Mouse (Mus musculus): ENCODE measurements around the gene 9930111J21Rik1. TPM values are rescaled to one million over a fixed set of nuclear protein-coding genes. Genes with fewer than 3 reads are reported as not detected.
"Not testable (repeated sequence)": the region's sequence is repeated elsewhere in the genome, so short reads cannot be mapped to it uniquely, and the experiment has no call there.

The 9930111J21Rik1 gene
- 0.94 and 1.3 TPM in 2 replicates for polyA plus RNA-seq (2012; rRNA removed)

- WGBS = no CpG with 5 or more reads among the region's 3 CpGs
- not testable (repeated sequence) for H3K4me1 ChIP-seq (ENCODE audit: control insufficient read depth, insufficient read depth, insufficient read length, low read length)
Observed at GRCm38 (mm10) chr11:48979251-48979650, at the start of gene 9930111J21Rik1. 9930111J21Rik1 (minus strand) TSS chr11:48979398.

GRCm38 (mm10) chr11:49012074-49012473, 32.9 kb upstream of the 9930111J21Rik1 start:
- not testable (repeated sequence) for H3K27ac ChIP-seq (ENCODE audit: insufficient read depth, low read depth, low read length); H3K27me3 ChIP-seq (ENCODE audit: control insufficient read depth, insufficient read depth, low read length); H3K4me1 ChIP-seq (ENCODE audit: control insufficient read depth, insufficient read depth, insufficient read length, low read length); H3K4me3 ChIP-seq (ENCODE audit: low read depth, low read length); H3K36me3 ChIP-seq (ENCODE audit: control insufficient read depth, insufficient read depth, low read length)

More at GRCm38 (mm10) chr11:48979251-48979650, at the start of gene 9930111J21Rik1:
- H3K27ac ChIP-seq (ENCODE audit: insufficient read depth, low read depth, low read length); H3K27me3 ChIP-seq (ENCODE audit: control insufficient read depth, insufficient read depth, low read length); H3K4me3 ChIP-seq (ENCODE audit: low read depth, low read length); H3K36me3 ChIP-seq (ENCODE audit: control insufficient read depth, insufficient read depth, low read length): not testable (repeated sequence)

- WGBS = 8% methylated on average over 1 of the region's 1 CpGs
- not testable (repeated sequence) for H3K36me3 ChIP-seq (ENCODE audit: control insufficient read depth, insufficient read depth, low read length); H3K4me3 ChIP-seq (ENCODE audit: low read depth, low read length); H3K4me1 ChIP-seq (ENCODE audit: control insufficient read depth, insufficient read depth, insufficient read length, low read length); H3K27ac ChIP-seq (ENCODE audit: insufficient read depth, low read depth, low read length); H3K27me3 ChIP-seq (ENCODE audit: control insufficient read depth, insufficient read depth, low read length)
Observed at GRCm38 (mm10) chr11:49006785-49007184, 27.6 kb upstream of the 9930111J21Rik1 start.

GRCm38 (mm10) chr11:49006317-49006716, 27.1 kb upstream of the 9930111J21Rik1 start:
- not testable (repeated sequence) for H3K4me3 ChIP-seq (ENCODE audit: low read depth, low read length); H3K27me3 ChIP-seq (ENCODE audit: control insufficient read depth, insufficient read depth, low read length); H3K4me1 ChIP-seq (ENCODE audit: control insufficient read depth, insufficient read depth, insufficient read length, low read length); H3K27ac ChIP-seq (ENCODE audit: insufficient read depth, low read depth, low read length); H3K36me3 ChIP-seq (ENCODE audit: control insufficient read depth, insufficient read depth, low read length)
- 38% methylated on average over 2 of the region's 2 CpGs for WGBS

- not testable (repeated sequence) for H3K4me3 ChIP-seq (ENCODE audit: low read depth, low read length); H3K27ac ChIP-seq (ENCODE audit: insufficient read depth, low read depth, low read length); H3K4me1 ChIP-seq (ENCODE audit: control insufficient read depth, insufficient read depth, insufficient read length, low read length); H3K27me3 ChIP-seq (ENCODE audit: control insufficient read depth, insufficient read depth, low read length); H3K36me3 ChIP-seq (ENCODE audit: control insufficient read depth, insufficient read depth, low read length)
- 57% methylated on average over 1 of the region's 1 CpGs for WGBS
Observed at GRCm38 (mm10) chr11:49000411-49000810, 21.2 kb upstream of the 9930111J21Rik1 start.

- not testable (repeated sequence) for H3K27me3 ChIP-seq (ENCODE audit: control insufficient read depth, insufficient read depth, low read length); H3K4me1 ChIP-seq (ENCODE audit: control insufficient read depth, insufficient read depth, insufficient read length, low read length); H3K36me3 ChIP-seq (ENCODE audit: control insufficient read depth, insufficient read depth, low read length); H3K4me3 ChIP-seq (ENCODE audit: low read depth, low read length)
- 8% methylated on average over 2 of the region's 2 CpGs for WGBS
- peak within 1 kb of the TSS; percentile 20 for H3K27ac ChIP-seq (ENCODE audit: insufficient read depth, low read depth, low read length)
Observed at GRCm38 (mm10) chr11:48994018-48994417, 14.8 kb upstream of the 9930111J21Rik1 start, which contains the start of gene Tgtp1. Tgtp1 (minus strand) TSS chr11:48994172.

- H3K4me3 ChIP-seq (ENCODE audit: low read depth, low read length); H3K27ac ChIP-seq (ENCODE audit: insufficient read depth, low read depth, low read length); H3K36me3 ChIP-seq (ENCODE audit: control insufficient read depth, insufficient read depth, low read length); H3K27me3 ChIP-seq (ENCODE audit: control insufficient read depth, insufficient read depth, low read length); H3K4me1 ChIP-seq (ENCODE audit: control insufficient read depth, insufficient read depth, insufficient read length, low read length): not testable (repeated sequence)
- 75% methylated on average over 10 of the region's 10 CpGs for WGBS
Observed at GRCm38 (mm10) chr11:48993296-48993695, 14.1 kb upstream of the 9930111J21Rik1 start.

GRCm38 (mm10) chr11:48991740-48992520, 12.7 kb upstream of the 9930111J21Rik1 start, which contains the start of gene Gm12185:
Gm12185 (minus strand) TSS chr11:48992226.
- not testable (repeated sequence) for H3K36me3 ChIP-seq (ENCODE audit: control insufficient read depth, insufficient read depth, low read length); H3K4me3 ChIP-seq (ENCODE audit: low read depth, low read length); H3K27ac ChIP-seq (ENCODE audit: insufficient read depth, low read depth, low read length); H3K27me3 ChIP-seq (ENCODE audit: control insufficient read depth, insufficient read depth, low read length); H3K4me1 ChIP-seq (ENCODE audit: control insufficient read depth, insufficient read depth, insufficient read length, low read length)
- WGBS = 42% methylated on average over 4 of the region's 4 CpGs

GRCm38 (mm10) chr11:48989981-48990380, 10.8 kb upstream of the 9930111J21Rik1 start:
- H3K4me3 ChIP-seq (ENCODE audit: low read depth, low read length); H3K27me3 ChIP-seq (ENCODE audit: control insufficient read depth, insufficient read depth, low read length); H3K4me1 ChIP-seq (ENCODE audit: control insufficient read depth, insufficient read depth, insufficient read length, low read length); H3K36me3 ChIP-seq (ENCODE audit: control insufficient read depth, insufficient read depth, low read length); H3K27ac ChIP-seq (ENCODE audit: insufficient read depth, low read depth, low read length): not testable (repeated sequence)
- 77% methylated on average over 2 of the region's 2 CpGs for WGBS

- not testable (repeated sequence) for H3K4me3 ChIP-seq (ENCODE audit: low read depth, low read length); H3K27ac ChIP-seq (ENCODE audit: insufficient read depth, low read depth, low read length); H3K27me3 ChIP-seq (ENCODE audit: control insufficient read depth, insufficient read depth, low read length); H3K4me1 ChIP-seq (ENCODE audit: control insufficient read depth, insufficient read depth, insufficient read length, low read length); H3K36me3 ChIP-seq (ENCODE audit: control insufficient read depth, insufficient read depth, low read length)
- WGBS = 72% methylated on average over 2 of the region's 3 CpGs
Observed at GRCm38 (mm10) chr11:48988219-48988618, 9.0 kb upstream of the 9930111J21Rik1 start.

GRCm38 (mm10) chr11:48982848-48983247, 3.6 kb upstream of the 9930111J21Rik1 start:
- WGBS = no CpG with 5 or more reads among the region's 3 CpGs
- not testable (repeated sequence) for H3K4me3 ChIP-seq (ENCODE audit: low read depth, low read length)

GRCm38 (mm10) chr11:48980052-48980451, 854 bp upstream of the 9930111J21Rik1 start:
- WGBS = no CpG with 5 or more reads among the region's 5 CpGs
- not testable (repeated sequence) for H3K4me1 ChIP-seq (ENCODE audit: control insufficient read depth, insufficient read depth, insufficient read length, low read length); H3K27me3 ChIP-seq (ENCODE audit: control insufficient read depth, insufficient read depth, low read length); H3K27ac ChIP-seq (ENCODE audit: insufficient read depth, low read depth, low read length); H3K36me3 ChIP-seq (ENCODE audit: control insufficient read depth, insufficient read depth, low read length); H3K4me3 ChIP-seq (ENCODE audit: low read depth, low read length)

More at GRCm38 (mm10) chr11:48982848-48983247, 3.6 kb upstream of the 9930111J21Rik1 start:
- H3K27ac ChIP-seq (ENCODE audit: insufficient read depth, low read depth, low read length); H3K36me3 ChIP-seq (ENCODE audit: control insufficient read depth, insufficient read depth, low read length); H3K4me1 ChIP-seq (ENCODE audit: control insufficient read depth, insufficient read depth, insufficient read length, low read length); H3K27me3 ChIP-seq (ENCODE audit: control insufficient read depth, insufficient read depth, low read length): not testable (repeated sequence)
